In the genomic region with DNA sequence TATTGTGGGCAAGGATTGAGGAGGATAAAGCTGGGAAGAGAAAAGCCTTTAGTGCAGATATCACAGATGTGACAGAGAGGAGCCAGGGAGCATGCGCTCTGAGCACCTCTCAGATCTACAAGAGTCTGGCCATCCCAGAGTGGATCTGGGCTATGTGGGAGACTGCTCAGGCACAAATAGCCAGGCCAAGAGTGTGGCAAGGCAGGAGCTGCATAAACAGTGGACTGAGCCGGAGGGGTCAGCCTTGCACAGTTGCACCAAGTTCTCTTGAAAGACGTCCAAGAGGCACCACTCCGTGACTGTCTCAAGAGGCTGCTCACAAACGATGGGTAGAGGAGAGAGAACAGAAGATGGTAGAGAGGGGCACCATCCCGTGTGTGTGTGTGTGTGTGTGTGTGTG, we compare ENCODE assay signal across 20 mouse cellular contexts. TPM values are rescaled to one million over a fixed set of nuclear protein-coding genes. Genes with fewer than 3 reads are reported as not detected.
A peak's percentile ranks its signal among the peaks of the same experiment; 100 is the strongest.
DNase-seq lines count a peak whose midpoint lies in the region; ATAC-seq and TF ChIP-seq lines count a peak whose summit lies in the region.
"Had no signal": no experiment of that assay in that cellular context is flagged by ENCODE, and none has a peak within 500 bp of the region (broad histone marks: within the 10 kb centered on the region; RNA-seq: fewer than 3 reads in every experiment).

No protein-coding gene starts in this region.

- TF ChIP-seq POLR2A in kidney, adult 2 months (IDR thresholded peaks at IDR 0.05; ENCODE audit: low read depth, low read length), result no peak

- H3K4me3 ChIP-seq in kidney, adult 2 months (ENCODE audit: insufficient read depth, low read depth, low read length), result no peak overlapping the region
- no peak overlapping the region for H3K4me3 ChIP-seq in kidney, embryonic 15.5 days (replicated peaks)
- H3K4me3 ChIP-seq in midbrain, embryonic 16.5 days (ENCODE audit: low read depth, low read length), result no peak overlapping the region
- H3K4me3 ChIP-seq in midbrain, embryonic 11.5 days (ENCODE audit: low read depth, low read length), result no peak overlapping the region
- H3K4me3 ChIP-seq: embryonic facial prominence, embryonic 13.5 days; forebrain, embryonic 12.5 days; heart, adult 2 months; heart, embryonic 15.5 days; hindbrain, embryonic 12.5 days had no signal

- no peak for TF ChIP-seq CTCF in kidney, adult 2 months (conservative IDR thresholded peaks at IDR 0.05; ENCODE audit: insufficient read depth, insufficient read length, low read depth, low read length)

- no peaks in the 10 kb centered on the region for H3K4me1 ChIP-seq in kidney, adult 2 months (ENCODE audit: control insufficient read depth, insufficient read depth, low read length)
- H3K4me1 ChIP-seq in kidney, embryonic 15.5 days, result 0 out of 2 replicates have a peak, but pooled peaks cover 2% of the 10 kb centered on the region
- peaks cover 2% of the 10 kb centered on the region; the same call in 1 of the 2 replicates for H3K4me1 ChIP-seq in midbrain, embryonic 16.5 days (ENCODE audit: control insufficient read depth, insufficient read depth, low read length)
- no peaks in the 10 kb centered on the region for H3K4me1 ChIP-seq in midbrain, embryonic 11.5 days (ENCODE audit: control insufficient read depth, insufficient read depth, low read length)
- H3K4me1 ChIP-seq: embryonic facial prominence, embryonic 13.5 days; forebrain, embryonic 12.5 days; hindbrain, embryonic 12.5 days had no signal

- no peak for ATAC-seq in kidney, embryonic 15.5 days (replicated peaks; ENCODE audit: low FRiP score)
- 0 out of 2 replicates have a peak, but pooled peaks have one; percentile 64 for ATAC-seq in midbrain, embryonic 16.5 days
- no peak for ATAC-seq in midbrain, embryonic 11.5 days (ENCODE audit: low FRiP score)
- ATAC-seq: forebrain, embryonic 16.5 days had no signal

- no peak overlapping the region for H3K9ac ChIP-seq in kidney, embryonic 15.5 days
- no peak overlapping the region for H3K9ac ChIP-seq in midbrain, embryonic 16.5 days (ENCODE audit: low read depth, low read length)
- H3K9ac ChIP-seq in midbrain, embryonic 11.5 days (ENCODE audit: low read length), result no peak overlapping the region
- H3K9ac ChIP-seq: embryonic facial prominence, embryonic 13.5 days; forebrain, embryonic 12.5 days; heart, embryonic 15.5 days; hindbrain, embryonic 12.5 days had no signal

- H3K4me2 ChIP-seq in kidney, embryonic 15.5 days, result no peak overlapping the region
- no peak overlapping the region for H3K4me2 ChIP-seq in midbrain, embryonic 16.5 days (ENCODE audit: low read length)
- H3K4me2 ChIP-seq in midbrain, embryonic 11.5 days, result no peak overlapping the region
- H3K4me2 ChIP-seq: embryonic facial prominence, embryonic 13.5 days; forebrain, embryonic 12.5 days; heart, embryonic 11.5 days; heart, embryonic 15.5 days; hindbrain, embryonic 12.5 days had no signal

- 45% methylated on average over 6 of the region's 6 CpGs for WGBS in kidney, adult 2 months
- 51% methylated on average over 6 of the region's 6 CpGs for WGBS in kidney, embryonic 15.5 days
- WGBS in midbrain, embryonic 16.5 days, result 69% methylated on average over 6 of the region's 6 CpGs
- 78% methylated on average over 6 of the region's 6 CpGs for WGBS in midbrain, embryonic 11.5 days

- peak; percentile 41 for DNase-seq in kidney, adult 2 months
- DNase-seq in kidney, postnatal 25 days, result peak; percentile 17 to 36
- no peak for DNase-seq in kidney, adult 18-20 months
- DNase-seq in midbrain, embryonic 11.5 days (ENCODE audit: low spot score, missing footprints), result no peak
- no peak for DNase-seq in cerebellum, adult 11-12 months
- DNase-seq: adrenal gland, postnatal 10 days; cerebellum, adult 18-20 months; cerebellum, adult 9-11 months; cerebellum, postnatal 36 days; gastrocnemius, postnatal 10 days; heart, adult 2 months; heart, postnatal 14 days had no signal

- H3K36me3 ChIP-seq in kidney, adult 2 months (ENCODE audit: control insufficient read depth, insufficient read depth, low read length), result no peaks in the 10 kb centered on the region
- no peaks in the 10 kb centered on the region for H3K36me3 ChIP-seq in kidney, embryonic 15.5 days
- H3K36me3 ChIP-seq in midbrain, embryonic 16.5 days (ENCODE audit: control insufficient read depth, insufficient read depth, low read length), result no peaks in the 10 kb centered on the region
- H3K36me3 ChIP-seq in midbrain, embryonic 11.5 days (ENCODE audit: control insufficient read depth, insufficient read depth, low read length), result no peaks in the 10 kb centered on the region
- H3K36me3 ChIP-seq: embryonic facial prominence, embryonic 13.5 days; forebrain, embryonic 12.5 days; heart, embryonic 15.5 days; hindbrain, embryonic 12.5 days had no signal

- H3K9me3 ChIP-seq in kidney, embryonic 15.5 days (replicated peaks), result no peaks in the 10 kb centered on the region
- H3K9me3 ChIP-seq in midbrain, embryonic 16.5 days (replicated peaks; ENCODE audit: control insufficient read depth, low read length, poor library complexity, severe bottlenecking), result no peaks in the 10 kb centered on the region
- H3K9me3 ChIP-seq in midbrain, embryonic 11.5 days (ENCODE audit: control insufficient read depth, low read length), result no peaks in the 10 kb centered on the region
- H3K9me3 ChIP-seq: embryonic facial prominence, embryonic 13.5 days; forebrain, embryonic 12.5 days; heart, embryonic 15.5 days; hindbrain, embryonic 12.5 days had no signal

- H3K27ac ChIP-seq in kidney, adult 2 months (ENCODE audit: insufficient read depth, low read depth, low read length), result no peak overlapping the region
- H3K27ac ChIP-seq in kidney, embryonic 15.5 days, result no peak overlapping the region
- no peak overlapping the region for H3K27ac ChIP-seq in midbrain, embryonic 16.5 days (ENCODE audit: low read length)
- no peak overlapping the region for H3K27ac ChIP-seq in midbrain, embryonic 11.5 days (ENCODE audit: low read depth, low read length)
- H3K27ac ChIP-seq: embryonic facial prominence, embryonic 13.5 days; forebrain, embryonic 12.5 days; heart, adult 2 months; heart, embryonic 15.5 days; hindbrain, embryonic 12.5 days had no signal

- no peaks in the 10 kb centered on the region for H3K27me3 ChIP-seq in kidney, adult 2 months (replicated peaks; ENCODE audit: control insufficient read depth, insufficient read depth, low read length)
- no peaks in the 10 kb centered on the region for H3K27me3 ChIP-seq in kidney, embryonic 15.5 days
- no peaks in the 10 kb centered on the region for H3K27me3 ChIP-seq in midbrain, embryonic 16.5 days (ENCODE audit: control insufficient read depth, insufficient read depth, low read depth, low read length)
- H3K27me3 ChIP-seq in midbrain, embryonic 11.5 days (ENCODE audit: control insufficient read depth, insufficient read depth, low read length), result no peaks in the 10 kb centered on the region
- H3K27me3 ChIP-seq: embryonic facial prominence, embryonic 13.5 days; hindbrain, embryonic 12.5 days had no signal

RNA-seq across cellular contexts. Expression of a gene that starts 47.1 kb away (rescaled TPM):
- polyA plus RNA-seq in kidney, adult 2 months (2012; rRNA removed), result 8.1 and 9.9 TPM in 2 replicates
- polyA plus RNA-seq in kidney, embryonic 15.5 days (2015; fragmentation: Nextera tagmentation; extraction: Ambion mirVana), result 18.4 and 21.9 TPM in 2 replicates
- 51.9 and 60.2 TPM in 2 replicates for polyA plus RNA-seq in midbrain, embryonic 16.5 days (2015; fragmentation: Nextera tagmentation; extraction: Ambion mirVana)
- polyA plus RNA-seq in midbrain, embryonic 11.5 days (2014; fragmentation: Nextera tagmentation; extraction: Ambion mirVana), result 3.0 TPM in 2 replicates

Comparison
In these comparisons a context has a peak if more than half of its experiments do, and no peak if none do; other contexts are left out.
1. DNase-seq: peak in kidney, adult 2 months (single experiment) and kidney, postnatal 25 days (2 of 2); none in kidney, adult 18-20 months (single experiment), midbrain, embryonic 11.5 days (single experiment) and cerebellum, adult 11-12 months (single experiment).